Mouse (Mus musculus) liver, embryonic 11.5 days (tissue): Measurements from ENCODE around the gene Zbtb39. TPM values are rescaled to one million over a fixed set of nuclear protein-coding genes. Genes with fewer than 3 reads are reported as not detected.
"Not testable (repeated sequence)": the region's sequence is repeated elsewhere in the genome, so short reads cannot be mapped to it uniquely, and the experiment has no call there.

Source experiments
- ATAC-seq: fragments of 200-750 bp; cut with Nextera tagmentation; replicated peaks from 2 replicates; pipeline ENCODE4 v1.8.0; 2017; ENCODE audit warnings: moderate number of reproducible peaks, mild to moderate bottlenecking, moderate TSS enrichment, moderate library complexity; ENCODE audit not compliant: low FRiP score
- DNase-seq: peaks from one replicate; pipeline ENCODE4 v3.0.0-alpha.2; 2017; ENCODE audit warnings: low spot score
- H3K27ac ChIP-seq: fragments of 300-500 bp; sonication (generic); 2 replicates; pipeline ENCODE4 v1.5.1; 2014; ENCODE audit warnings: mild to moderate bottlenecking, low read depth, low read length, control low read depth
- H3K27me3 ChIP-seq: fragments of 300-500 bp; sonication (generic); replicated peaks from 2 replicates; pipeline ENCODE4 v1.6.1; 2014; ENCODE audit warnings: low read length, mixed read lengths; ENCODE audit not compliant: control insufficient read depth, insufficient read depth
- H3K36me3 ChIP-seq: fragments of 300-500 bp; sonication (generic); 2 replicates; pipeline ENCODE4 v1.6.1; 2014; ENCODE audit warnings: mild to moderate bottlenecking, low read length, moderate library complexity, mixed read lengths; ENCODE audit not compliant: control insufficient read depth, insufficient read depth
- H3K4me1 ChIP-seq: fragments of 300-500 bp; sonication (generic); replicated peaks from 2 replicates; pipeline ENCODE4 v1.6.1; 2014; ENCODE audit warnings: low read length, mixed read lengths; ENCODE audit not compliant: control insufficient read depth, insufficient read depth
- H3K4me2 ChIP-seq: fragments of 300-500 bp; sonication (generic); 2 replicates; pipeline ENCODE4 v1.6.1; 2014; ENCODE audit warnings: mild to moderate bottlenecking, control low read depth, moderate library complexity
- H3K4me3 ChIP-seq: fragments of 300-500 bp; sonication (generic); 2 replicates; pipeline ENCODE4 v1.5.1; 2014; ENCODE audit warnings: low read depth, low read length, control low read depth
- H3K9ac ChIP-seq: fragments of 300-500 bp; sonication (generic); 2 replicates; pipeline ENCODE4 v1.6.1; 2014; ENCODE audit warnings: low read depth, low read length, control low read depth
- H3K9me3 ChIP-seq: fragments of 300-500 bp; sonication (generic); 2 replicates; pipeline ENCODE4 v1.6.1; 2016; ENCODE audit warnings: low read length, inconsistent platforms, mixed read lengths; ENCODE audit not compliant: control insufficient read depth
- WGBS: fragments of 180-500 bp; shearing (Covaris S2); extraction: QIAGEN DNeasy Blood & Tissue Kit; methylation state at CpG from one replicate; pipeline ENCODE4 v1.1.7; 2014; 5-methylcytosine and 5-hydroxymethylcytosine counted together
- polyA plus RNA-seq: library from polyadenylated mRNA; unstranded; fragments of >200 nt; fragmentation: Nextera tagmentation; extraction: Ambion mirVana; gene quantifications from 2 replicates; pipeline ENCODE4 v1.2.1, GENCODE M21; 2014

The Zbtb39 gene
- polyA plus RNA-seq, 1 experiment from 2014 or later, result 2.8 TPM

DNA sequence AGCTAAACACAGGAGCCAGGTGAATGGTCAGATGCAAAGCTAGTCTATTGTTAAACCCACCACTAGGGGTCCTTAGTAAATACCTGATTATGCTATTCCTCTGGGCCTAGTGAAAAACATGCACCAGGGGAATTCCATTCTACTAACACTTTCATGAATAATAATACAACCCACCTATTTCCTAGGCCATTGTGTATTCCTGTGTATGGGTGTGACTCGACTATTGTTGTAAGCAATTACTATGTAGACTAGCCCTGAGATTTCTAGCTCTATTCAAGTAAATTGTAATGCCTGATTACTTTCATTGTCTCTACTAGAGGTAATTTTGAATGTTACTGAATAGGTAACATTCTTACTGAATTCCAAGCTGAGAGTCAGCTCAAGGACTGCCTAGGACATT lies 46.1 kb downstream of the Zbtb39 start:
- H3K9ac ChIP-seq, H3K4me1 ChIP-seq, ATAC-seq, DNase-seq, H3K4me3 ChIP-seq, H3K36me3 ChIP-seq, H3K27me3 ChIP-seq, H3K27ac ChIP-seq, H3K9me3 ChIP-seq, H3K4me2 ChIP-seq: not testable (repeated sequence)
- 76% methylated on average over 1 of the region's 1 CpGs for WGBS

Other genes with a start within 250 kb of the Zbtb39 start
- gene Stac3, start 237.9 kb upstream of the Zbtb39 start, polyA plus RNA-seq, result 0.32 and 0.39 TPM in 2 replicates
- 34.2 TPM in 2 replicates for gene Ndufa4l2, start 224.6 kb upstream of the Zbtb39 start, polyA plus RNA-seq
- 261 and 286 TPM in 2 replicates for gene Shmt2, start 217.1 kb upstream of the Zbtb39 start, polyA plus RNA-seq
- gene Nxph4, start 205.0 kb upstream of the Zbtb39 start, polyA plus RNA-seq, result 0.56 TPM in 1 of 2 replicates, not detected in the other
- gene Lrp1, start 118.4 kb upstream of the Zbtb39 start, polyA plus RNA-seq, result 35.7 and 36.8 TPM in 2 replicates
- gene Stat6, start 96.6 kb upstream of the Zbtb39 start, polyA plus RNA-seq, result 28.7 TPM in 2 replicates
- gene Nemp1, start 72.6 kb upstream of the Zbtb39 start, polyA plus RNA-seq, result 10.5 and 11.2 TPM in 2 replicates
- gene Nab2, start 71.0 kb upstream of the Zbtb39 start, polyA plus RNA-seq, result 5.7 and 5.8 TPM in 2 replicates
- 0.14 TPM in 1 of 2 replicates, not detected in the other for gene Myo1a, start 34.4 kb upstream of the Zbtb39 start, polyA plus RNA-seq
- 11.2 and 16.0 TPM in 2 replicates for gene Tac2, start 15.1 kb upstream of the Zbtb39 start, polyA plus RNA-seq
- gene Gpr182, start 12.2 kb downstream of the Zbtb39 start, polyA plus RNA-seq, result 5.0 TPM in 2 replicates
- gene Rdh1, start 20.2 kb downstream of the Zbtb39 start, polyA plus RNA-seq, result 0.17 and 0.22 TPM in 2 replicates
- 0.19 and 0.22 TPM in 2 replicates for gene Rdh16f1, start 20.2 kb downstream of the Zbtb39 start, polyA plus RNA-seq
- not detected in 2 replicates for gene Rdh9, start 36.8 kb downstream of the Zbtb39 start, polyA plus RNA-seq
- gene Rdh16, start 61.6 kb downstream of the Zbtb39 start, polyA plus RNA-seq, result not detected in 2 replicates
- gene Rdh19, start 110.4 kb downstream of the Zbtb39 start, polyA plus RNA-seq, result not detected in 2 replicates
- gene Rdh16f2, start 126.9 kb downstream of the Zbtb39 start, polyA plus RNA-seq, result not detected in 2 replicates
- gene Rdh7, start 149.3 kb downstream of the Zbtb39 start, polyA plus RNA-seq, result 0.14 TPM in 1 of 2 replicates, not detected in the other
- gene Sdr9c7, start 159.0 kb downstream of the Zbtb39 start, polyA plus RNA-seq, result not detected in 2 replicates